Comparison of ENCODE assay signal across 8 mouse cellular contexts in genomic region chr5:105799850-105800635, GRCm38 (mm10).
DNase-seq lines count a peak whose midpoint lies in the region; ATAC-seq and TF ChIP-seq lines count a peak whose summit lies in the region.

No protein-coding gene starts in this region.

- TF ChIP-seq EP300 in liver, postnatal 0 days (IDR thresholded peaks at IDR 0.05; ENCODE audit: low read depth), result no peak

- H3K4me3 ChIP-seq in hindbrain, embryonic 10.5 days, result no peak overlapping the region
- H3K4me3 ChIP-seq in liver, postnatal 0 days (ENCODE audit: low read depth, low read length), result no peak overlapping the region

- H3K27me3 ChIP-seq in Patski, result no peaks in the 10 kb centered on the region
- H3K27me3 ChIP-seq in hindbrain, embryonic 10.5 days (ENCODE audit: insufficient read depth, poor library complexity, severe bottlenecking), result no peaks in the 10 kb centered on the region
- H3K27me3 ChIP-seq in liver, postnatal 0 days (ENCODE audit: insufficient read depth, low read length), result no peaks in the 10 kb centered on the region

- no peak overlapping the region for H3K4me2 ChIP-seq in liver, postnatal 0 days (ENCODE audit: low read depth, low read length)

- POLR2A ChIA-PET in Patski (lab: Charles Lee), result interaction anchor here (0.6 kb wide), 2 partner anchors 33 to 47 kb away, joined by 3 to 6 read pairs; no protein-coding TSS in a partner anchor

- peaks cover 3% of the 10 kb centered on the region; the same call in 1 of the 2 replicates for H3K36me3 ChIP-seq in hindbrain, embryonic 10.5 days
- H3K36me3 ChIP-seq in liver, postnatal 0 days (replicated peaks; ENCODE audit: insufficient read depth, low read length), result no peaks in the 10 kb centered on the region

- peak; percentile 92 for DNase-seq in heart, adult 11 months
- no peak for DNase-seq in heart, postnatal 25 days (ENCODE audit: low spot score)
- no peak for DNase-seq in Patski (ENCODE audit: low read depth, low spot score)
- peak; percentile 27 for DNase-seq in hindbrain, embryonic 10.5 days (ENCODE audit: low spot score)
- no peak for DNase-seq in liver, postnatal 0 days
- no peak for DNase-seq in B cell, adult 2 months
- no peak for DNase-seq in urinary bladder, adult 2 months (ENCODE audit: low spot score)
- DNase-seq in adrenal gland, adult 18-20 months (ENCODE audit: low spot score in 2 of 2), result no peak

- no peak overlapping the region for H3K9ac ChIP-seq in liver, postnatal 0 days (replicated peaks)

- CTCF ChIA-PET in Patski (lab: Charles Lee), result interaction anchor here (1.4 kb wide), 1 partner anchor 21 kb away, joined by 3 read pairs; no protein-coding TSS in a partner anchor

- peaks cover 33% of the 10 kb centered on the region for H3K4me1 ChIP-seq in hindbrain, embryonic 10.5 days (replicated peaks)
- peaks cover 24% of the 10 kb centered on the region for H3K4me1 ChIP-seq in liver, postnatal 0 days (ENCODE audit: insufficient read depth)

- in situ Hi-C loops in Patski (cut with MboI; ENCODE audit: low pct_unique_long_range_greater_than_20kb), result loop anchor here (5.0 to 10.0 kb wide), 2 partner anchors 105 to 303 kb away; partner anchors contain the start of gene Lrrc8d

- intact Hi-C loops in heart, postnatal 25 days (cut with DNase I), result no loop called here

- peak; percentile 72 for ATAC-seq in Patski
- peak; percentile 79 for ATAC-seq in liver, postnatal 0 days

- no peak for TF ChIP-seq CTCF in Patski (IDR thresholded peaks at IDR 0.05)
- no peak for TF ChIP-seq CTCF in liver, postnatal 0 days (IDR thresholded peaks at IDR 0.05; ENCODE audit: low read depth)

- WGBS in hindbrain, embryonic 10.5 days, result 30% methylated on average over 13 of the region's 13 CpGs
- 35% methylated on average over 13 of the region's 13 CpGs for WGBS in liver, postnatal 0 days (ENCODE audit: insufficient replicate concordance)

- H3K9me3 ChIP-seq in hindbrain, embryonic 10.5 days, result no peaks in the 10 kb centered on the region
- H3K9me3 ChIP-seq in liver, postnatal 0 days (ENCODE audit: low read length), result no peaks in the 10 kb centered on the region

- peak overlapping the region; percentile 81 for H3K27ac ChIP-seq in hindbrain, embryonic 10.5 days
- H3K27ac ChIP-seq in liver, postnatal 0 days (ENCODE audit: low read depth), result peak overlapping the region; percentile 79

Comparison
In these comparisons a context has a peak if more than half of its experiments do, and no peak if none do; other contexts are left out.
1. DNase-seq: peak in heart, adult 11 months (single experiment) and hindbrain, embryonic 10.5 days (single experiment); none in heart, postnatal 25 days (single experiment), Patski (single experiment), liver, postnatal 0 days (single experiment), B cell, adult 2 months (0 of 2), urinary bladder, adult 2 months (single experiment) and adrenal gland, adult 18-20 months (0 of 2).